Mouse (Mus musculus) adrenal gland, adult 2 months (tissue): ENCODE data around the gene Ptbp3. TPM values are rescaled to one million over a fixed set of nuclear protein-coding genes. Genes with fewer than 3 reads are reported as not detected.

Experiments
- DNase-seq: peaks from one replicate; pipeline ENCODE4 v3.0.0; 2021
- polyA plus RNA-seq: library from polyadenylated mRNA; depleted of rRNA; stranded (reverse); fragments of >200 nt; gene quantifications from 2 replicates; pipeline ENCODE4 v1.2.3, GENCODE M21; 2012
- total RNA-seq, 2 experiments: library from RNA; stranded (reverse); gene quantifications; 2 replicates each; pipeline ENCODE4 v1.2.3; 2021

Gene Ptbp3
- total and polyA plus RNA-seq, 3 experiments = 40.9 to 111 (median 84.2) TPM

GRCm38 (mm10) chr4:59555177-59555576, 6.0 kb upstream of the Ptbp3 start:
- DNase-seq = no peak

GRCm38 (mm10) chr4:59553576-59553975, 4.4 kb upstream of the Ptbp3 start:
- no peak for DNase-seq

DNA sequence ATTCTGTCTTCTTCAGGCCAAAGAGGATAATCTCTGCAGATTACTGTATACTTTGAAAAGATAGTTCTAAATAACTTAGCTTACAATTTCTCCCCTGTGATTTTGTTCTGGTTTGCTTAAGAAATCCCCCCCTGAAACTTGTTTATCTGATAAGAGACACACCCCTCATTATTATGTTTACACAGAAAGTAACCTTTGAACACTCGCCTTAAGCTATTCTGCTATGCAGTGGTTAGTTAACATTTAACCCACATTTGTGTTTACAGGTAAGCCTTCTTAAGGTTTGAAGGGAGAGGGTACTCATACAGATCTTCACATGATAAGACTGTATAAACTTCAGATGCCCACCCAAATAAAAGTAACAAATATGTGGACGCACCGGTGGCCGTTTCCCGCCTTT, 3.7 kb upstream of the Ptbp3 start:
- no peak for DNase-seq

DNA sequence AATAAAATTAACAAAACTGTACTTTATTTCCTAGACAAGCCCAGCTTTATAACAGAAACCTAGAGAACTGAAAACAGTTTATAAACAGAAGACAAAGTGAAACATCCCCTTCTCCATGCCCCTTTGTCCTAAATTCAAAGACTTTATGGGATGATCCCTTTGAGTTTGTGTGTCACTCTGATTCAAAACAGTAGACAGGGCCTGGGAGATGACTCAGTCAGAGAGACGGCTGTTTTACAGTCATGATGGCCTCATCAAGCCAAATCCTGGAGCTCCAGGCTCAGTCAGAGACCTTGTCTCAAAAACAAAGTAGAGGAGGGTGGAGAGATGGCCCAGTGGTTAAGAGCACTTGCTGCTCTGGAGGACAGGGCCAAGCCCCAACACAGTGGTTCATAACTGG, 2.7 kb upstream of the Ptbp3 start:
- peak; percentile 63 for DNase-seq

- DNase-seq = no peak
Measured at GRCm38 (mm10) chr4:59549977-59550560, 905 bp upstream of the Ptbp3 start.

DNA sequence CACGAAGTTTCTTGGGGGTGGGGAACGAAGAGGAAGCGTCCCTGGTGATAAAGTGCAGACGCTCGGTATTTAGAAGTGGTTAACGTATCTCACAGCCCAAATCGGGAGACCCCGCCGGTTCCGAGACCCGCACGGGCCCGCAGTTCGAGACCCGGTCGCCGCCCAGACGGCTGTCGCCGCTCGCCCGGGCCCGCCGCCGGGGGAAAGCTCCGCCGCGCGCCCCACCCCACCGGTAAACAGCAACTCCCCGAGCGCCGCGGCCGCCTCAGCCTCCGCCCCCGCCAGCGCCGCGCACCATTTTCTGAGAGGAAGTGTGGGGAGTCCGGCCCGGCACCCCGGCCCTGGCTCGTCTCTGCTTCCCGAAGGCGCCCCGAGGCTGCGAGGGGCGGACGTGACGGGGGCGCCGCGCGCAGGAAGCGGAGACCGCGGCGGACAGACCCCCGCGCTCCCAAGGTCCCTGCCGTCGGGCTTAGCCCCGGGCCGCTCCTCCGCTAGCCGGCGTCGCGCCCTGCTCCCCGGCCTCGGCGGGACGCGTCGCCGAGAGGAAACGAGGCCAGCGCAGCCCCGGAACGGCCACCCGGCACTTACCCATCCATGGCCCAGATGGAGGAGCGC, 497 bp downstream of the Ptbp3 start:
- DNase-seq = peak; percentile 90

DNA sequence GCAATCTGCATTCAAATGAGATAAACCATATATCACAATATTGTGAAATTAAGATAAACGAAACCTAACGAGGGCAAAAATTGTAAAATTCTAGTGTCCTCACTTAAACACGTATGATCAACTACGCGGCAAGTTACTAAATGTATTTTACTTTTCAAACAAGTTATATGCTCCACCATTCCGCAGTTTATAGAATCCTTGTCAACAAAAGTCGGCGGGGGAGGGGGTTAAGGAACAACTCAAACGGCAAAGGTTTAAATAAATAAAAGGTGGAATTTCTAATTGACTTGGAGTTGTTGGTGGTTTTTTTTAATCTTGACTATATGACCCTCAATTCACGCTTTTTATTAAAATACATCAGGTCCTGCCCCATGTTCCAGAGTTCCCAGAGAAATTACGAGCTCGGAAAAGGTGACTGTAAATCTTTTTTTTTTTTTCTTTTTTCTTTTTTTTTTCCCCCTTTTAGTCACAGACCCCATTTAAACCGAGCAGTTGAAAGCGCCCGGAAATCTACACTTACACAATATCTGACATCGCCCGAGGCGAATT, 1.1 kb downstream of the Ptbp3 start:
- DNase-seq = no peak

GRCm38 (mm10) chr4:59547136-59547889, 1.9 kb downstream of the Ptbp3 start:
- peak; percentile 51 for DNase-seq

- no peak for DNase-seq
Measured at GRCm38 (mm10) chr4:59546285-59547071, 2.7 kb downstream of the Ptbp3 start.

- no peak for DNase-seq
Measured at GRCm38 (mm10) chr4:59544654-59545053, 4.5 kb downstream of the Ptbp3 start.

- no peak for DNase-seq
Measured at GRCm38 (mm10) chr4:59543006-59543405, 6.2 kb downstream of the Ptbp3 start.

DNA sequence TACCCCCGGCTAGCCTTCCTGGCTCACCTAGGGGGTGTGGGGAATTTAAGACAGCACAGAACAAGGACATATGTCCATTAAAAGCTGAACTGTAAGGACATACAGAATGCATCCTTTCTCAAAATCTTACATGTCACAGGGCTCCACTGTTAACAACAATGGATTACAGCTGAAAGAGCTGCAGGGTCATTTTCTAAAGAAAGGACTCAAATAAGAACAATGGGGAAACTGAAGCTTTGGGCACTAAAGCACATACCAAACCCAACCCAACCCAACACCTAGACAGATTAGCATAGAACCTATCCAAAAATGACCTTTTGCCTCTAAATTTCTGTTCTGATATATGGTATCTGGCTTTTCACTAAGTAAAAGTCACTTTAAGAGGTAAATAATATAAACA, 12.9 kb downstream of the Ptbp3 start:
- DNase-seq = no peak

GRCm38 (mm10) chr4:59535624-59536023, 13.5 kb downstream of the Ptbp3 start:
- DNase-seq = no peak

- DNase-seq = no peak
Measured at GRCm38 (mm10) chr4:59533268-59533667, 15.9 kb downstream of the Ptbp3 start.

DNA sequence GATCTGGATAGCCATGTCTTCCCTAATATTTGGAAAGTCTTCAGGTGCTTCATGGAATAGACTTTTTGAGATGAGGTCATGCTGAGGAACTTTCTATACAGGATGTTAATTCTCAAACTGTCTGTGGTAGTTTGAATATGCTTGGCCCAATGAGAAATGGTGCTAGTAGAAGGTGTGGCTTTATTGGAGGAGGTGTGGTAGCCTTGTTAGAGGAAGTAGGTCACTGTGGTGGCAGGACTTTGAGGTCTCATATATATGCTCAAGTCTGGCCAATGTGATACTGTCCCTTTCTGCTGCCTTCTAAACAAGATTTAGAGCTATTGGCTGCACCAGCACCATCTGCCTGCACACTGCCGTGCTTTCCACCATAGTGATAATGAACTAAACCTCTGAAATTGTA, 18.0 kb downstream of the Ptbp3 start:
- no peak for DNase-seq

- no peak for DNase-seq
Measured at GRCm38 (mm10) chr4:59527470-59527869, 21.7 kb downstream of the Ptbp3 start.

DNA sequence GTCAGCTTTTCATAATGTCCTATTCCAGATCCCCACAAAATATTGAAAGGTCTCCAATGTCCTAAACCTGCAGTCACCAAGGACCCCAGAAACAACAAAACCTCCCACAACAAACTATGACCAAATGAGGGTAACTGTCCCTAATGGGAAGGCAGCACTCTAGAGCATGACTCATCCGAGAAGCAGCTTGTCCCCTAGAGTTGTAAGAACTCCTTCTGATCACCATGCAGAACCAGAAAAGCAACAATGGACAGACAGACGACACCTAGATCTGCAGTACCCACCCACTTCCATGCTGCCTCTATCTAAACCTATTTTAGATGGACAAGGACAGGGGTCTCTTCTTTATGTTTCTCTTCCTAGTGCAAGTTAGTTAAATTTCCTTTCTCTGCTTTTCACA, 22.4 kb downstream of the Ptbp3 start:
- no peak for DNase-seq

- no peak for DNase-seq
Measured at GRCm38 (mm10) chr4:59524875-59525274, 24.3 kb downstream of the Ptbp3 start.

GRCm38 (mm10) chr4:59510321-59510720, 38.8 kb downstream of the Ptbp3 start:
- no peak for DNase-seq

- DNase-seq = no peak
Measured at GRCm38 (mm10) chr4:59509558-59509957, 39.6 kb downstream of the Ptbp3 start.

GRCm38 (mm10) chr4:59507766-59508165, 41.4 kb downstream of the Ptbp3 start:
- no peak for DNase-seq

DNA sequence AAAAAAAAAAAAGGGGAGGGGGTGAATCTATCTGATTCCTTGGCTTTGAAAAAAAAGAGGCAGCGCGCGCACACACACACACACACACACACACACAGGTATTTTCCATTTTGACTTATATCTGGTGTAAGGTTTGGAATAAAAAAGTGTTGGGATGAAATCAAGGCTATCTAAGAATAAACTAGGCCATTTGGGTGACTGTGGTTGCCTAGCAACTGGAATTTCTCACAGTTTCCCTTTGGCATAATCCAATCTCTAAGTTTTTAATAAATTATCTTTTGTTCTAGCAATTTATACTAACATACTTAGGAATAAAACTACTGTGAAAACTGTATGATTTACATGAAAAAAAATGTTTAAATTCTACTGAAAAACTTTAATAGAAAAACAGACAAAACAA, 42.5 kb downstream of the Ptbp3 start:
- peak; percentile 21 for DNase-seq
